Mouse (Mus musculus): ENCODE measurements around the gene Bcr. TPM values are rescaled to one million over a fixed set of nuclear protein-coding genes. Genes with fewer than 3 reads are reported as not detected.

Gene Bcr
- polyA plus RNA-seq (2015; fragmentation: Nextera tagmentation; extraction: Ambion mirVana), result 15.1 and 15.8 TPM in 2 replicates

DNA sequence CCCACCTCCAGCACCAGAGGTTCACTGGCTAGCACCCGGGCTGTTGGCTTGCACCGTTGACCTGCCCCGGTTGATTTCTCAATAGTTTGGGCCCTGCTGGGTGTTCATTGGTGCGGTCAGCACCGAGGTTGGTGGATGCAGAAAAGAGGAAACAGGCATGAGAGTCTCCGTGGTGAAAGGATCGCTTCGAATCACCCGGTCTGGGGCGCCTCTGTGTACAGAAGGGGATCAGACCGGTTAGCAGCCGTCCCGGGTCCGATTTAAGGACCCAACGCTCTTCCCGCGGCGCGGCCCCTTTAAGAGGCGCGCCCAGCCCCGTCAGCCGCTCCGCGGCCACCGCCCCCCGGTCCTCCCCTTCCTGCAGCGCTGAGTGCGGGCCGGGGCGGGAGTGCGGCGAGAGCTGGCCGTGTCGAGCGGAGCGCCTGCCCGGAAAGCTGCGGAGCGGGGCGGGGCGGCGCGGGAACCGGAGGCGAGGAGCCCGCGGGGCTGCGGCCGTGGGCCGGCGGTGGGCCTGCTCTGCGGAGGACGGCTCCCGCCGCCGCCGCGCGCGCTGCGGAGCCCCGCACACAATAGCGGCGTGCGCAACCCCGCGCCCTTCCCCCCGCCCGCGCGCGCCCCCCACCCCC is at the start of gene Bcr:
TSS of gene Bcr (plus strand) at position 376 of the 626 bp plus-strand sequence.
- H3K4me1 ChIP-seq (replicated peaks), result peaks cover 79% of the 10 kb centered on the region
- peak; percentile 88 for ATAC-seq (ENCODE audit: low FRiP score)
- WGBS, result under 1% methylated on average over 58 of the region's 73 CpGs

GRCm38 (mm10) chr10:75010704-75011103 is 49.7 kb upstream of the Bcr start:
- peaks cover 46% of the 10 kb centered on the region for H3K4me1 ChIP-seq (replicated peaks)

More for the DNA sequence above, at the start of gene Bcr:
- Histone ChIP-seq H3K27ac (peak within 1 kb of the TSS; percentile 93), H3K4me3 (peak within 1 kb of the TSS; percentile 88), H3K9me3 (no peaks in the 10 kb centered on the region), H3K9ac (peak within 1 kb of the TSS; percentile 93), H3K4me2 (peak within 1 kb of the TSS; percentile 98), H3K36me3 (peaks cover 4% of the 10 kb centered on the region; the same call in 1 of the 2 replicates), H3K27me3 (0 out of 2 replicates have a peak, but pooled peaks cover 3% of the 10 kb centered on the region)

GRCm38 (mm10) chr10:75015465-75015864 is 44.9 kb upstream of the Bcr start:
- Histone ChIP-seq H3K4me2 (no peak overlapping the region), H3K4me3 (no peak overlapping the region), H3K4me1 (replicated peaks) (peaks cover 20% of the 10 kb centered on the region), H3K36me3 (peaks cover 6% of the 10 kb centered on the region; the same call in 1 of the 2 replicates), H3K9ac (no peak overlapping the region), H3K27me3 (no peaks in the 10 kb centered on the region), H3K9me3 (no peaks in the 10 kb centered on the region), H3K27ac (no peak overlapping the region)
- 69% methylated on average over 14 of the region's 14 CpGs for WGBS
- no peak for ATAC-seq (ENCODE audit: low FRiP score)

More at GRCm38 (mm10) chr10:75010704-75011103, 49.7 kb upstream of the Bcr start:
- 80% methylated on average over 15 of the region's 15 CpGs for WGBS
- Histone ChIP-seq H3K4me2 (no peak overlapping the region), H3K9ac (no peak overlapping the region), H3K27ac (no peak overlapping the region), H3K4me3 (no peak overlapping the region), H3K9me3 (no peaks in the 10 kb centered on the region), H3K27me3 (no peaks in the 10 kb centered on the region), H3K36me3 (peaks cover 6% of the 10 kb centered on the region; the same call in 1 of the 2 replicates)
- ATAC-seq (ENCODE audit: low FRiP score), result no peak

DNA sequence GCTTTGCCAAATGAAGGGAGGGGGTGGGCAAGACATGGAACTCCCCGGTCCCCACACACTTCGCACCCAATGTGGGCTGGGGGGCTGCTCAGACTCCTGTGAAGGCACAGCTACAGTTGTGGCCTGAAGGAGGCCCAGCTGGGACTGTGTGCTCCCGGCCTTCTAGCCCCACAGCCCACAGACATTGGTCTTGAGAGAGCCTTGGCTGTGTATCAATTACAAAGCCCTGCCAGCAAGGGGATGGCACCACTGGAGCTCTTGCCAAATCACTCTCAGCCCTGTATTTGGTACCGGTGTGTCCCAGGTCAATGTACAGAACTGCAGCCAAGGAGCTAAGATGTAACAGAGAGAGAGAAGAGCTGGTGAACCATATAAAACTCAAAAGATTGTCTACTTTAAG is 43.9 kb upstream of the Bcr start:
- WGBS, result 65% methylated on average over 4 of the region's 4 CpGs
- H3K9ac ChIP-seq, result no peak overlapping the region
- H3K27ac ChIP-seq, result no peak overlapping the region
- ATAC-seq (ENCODE audit: low FRiP score), result no peak
- H3K27me3 ChIP-seq, result 0 out of 2 replicates have a peak, but pooled peaks cover under 1% of the 10 kb centered on the region
- no peak overlapping the region for H3K4me3 ChIP-seq
- peaks cover 6% of the 10 kb centered on the region; the same call in 1 of the 2 replicates for H3K36me3 ChIP-seq
- peaks cover 10% of the 10 kb centered on the region; the same call in 1 of the 2 replicates for H3K4me1 ChIP-seq (replicated peaks)
- H3K4me2 ChIP-seq, result no peak overlapping the region
- no peaks in the 10 kb centered on the region for H3K9me3 ChIP-seq

GRCm38 (mm10) chr10:75020271-75020670 is 40.1 kb upstream of the Bcr start:
- H3K4me2 ChIP-seq, result no peak overlapping the region
- no peak overlapping the region for H3K4me3 ChIP-seq
- 67% methylated on average over 2 of the region's 2 CpGs for WGBS
- H3K27ac ChIP-seq, result no peak overlapping the region
- no peak overlapping the region for H3K9ac ChIP-seq
- H3K27me3 ChIP-seq, result peaks cover 4% of the 10 kb centered on the region; the same call in 1 of the 2 replicates
- 0 out of 2 replicates have a peak, but pooled peaks cover 3% of the 10 kb centered on the region for H3K36me3 ChIP-seq
- H3K9me3 ChIP-seq, result no peaks in the 10 kb centered on the region; the same call in 1 of the 2 replicates
- no peak for ATAC-seq (ENCODE audit: low FRiP score)
- peaks cover 3% of the 10 kb centered on the region; the same call in 1 of the 2 replicates for H3K4me1 ChIP-seq (replicated peaks)

DNA sequence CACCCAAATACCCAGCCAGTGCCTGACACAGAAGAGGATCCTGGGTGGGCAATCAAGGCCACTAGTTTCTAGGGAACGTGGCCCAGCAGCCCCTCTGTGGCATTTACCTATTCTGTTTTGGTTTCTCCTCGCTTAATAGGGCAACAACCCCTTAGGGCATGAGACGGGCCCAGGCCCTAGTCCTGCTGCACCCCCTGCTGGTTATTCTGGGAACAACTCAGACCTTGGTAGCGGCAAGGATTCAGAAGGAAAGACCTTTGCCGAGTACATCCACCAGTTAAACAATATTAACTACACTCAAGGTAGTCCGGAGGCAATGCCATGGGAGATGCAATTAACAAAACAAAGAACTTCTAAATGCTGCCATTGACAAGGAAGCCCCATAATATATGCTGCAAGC is 39.3 kb upstream of the Bcr start:
- WGBS, result 14% methylated on average over 6 of the region's 6 CpGs
- H3K4me2 ChIP-seq, result no peak overlapping the region
- peaks cover 4% of the 10 kb centered on the region; the same call in 1 of the 2 replicates for H3K27me3 ChIP-seq
- peak; percentile 25; the same call in 1 of the 2 replicates for ATAC-seq (ENCODE audit: low FRiP score)
- no peak overlapping the region for H3K27ac ChIP-seq
- H3K36me3 ChIP-seq, result no peaks in the 10 kb centered on the region
- no peak overlapping the region for H3K9ac ChIP-seq
- no peaks in the 10 kb centered on the region; the same call in 1 of the 2 replicates for H3K9me3 ChIP-seq
- H3K4me3 ChIP-seq, result no peak overlapping the region
- no peaks in the 10 kb centered on the region for H3K4me1 ChIP-seq (replicated peaks)

GRCm38 (mm10) chr10:75026491-75026890 is 33.9 kb upstream of the Bcr start:
- no peak for ATAC-seq (ENCODE audit: low FRiP score)
- WGBS, result 42% methylated on average over 8 of the region's 8 CpGs
- Histone ChIP-seq H3K36me3 (no peaks in the 10 kb centered on the region), H3K9me3 (no peaks in the 10 kb centered on the region; the same call in 1 of the 2 replicates), H3K4me2 (no peak overlapping the region), H3K4me1 (replicated peaks) (peaks cover 6% of the 10 kb centered on the region), H3K9ac (no peak overlapping the region), H3K4me3 (no peak overlapping the region), H3K27me3 (peaks cover 6% of the 10 kb centered on the region), H3K27ac (no peak overlapping the region)

- 89% methylated on average over 8 of the region's 8 CpGs for WGBS
- Histone ChIP-seq H3K9me3 (no peaks in the 10 kb centered on the region), H3K27me3 (peaks cover 3% of the 10 kb centered on the region; the same call in 1 of the 2 replicates), H3K36me3 (no peaks in the 10 kb centered on the region), H3K9ac (no peak overlapping the region), H3K4me3 (no peak overlapping the region), H3K4me1 (replicated peaks) (peaks cover 25% of the 10 kb centered on the region), H3K27ac (no peak overlapping the region), H3K4me2 (no peak overlapping the region)
- no peak for ATAC-seq (ENCODE audit: low FRiP score)
Observed at GRCm38 (mm10) chr10:75028743-75029142, 31.6 kb upstream of the Bcr start.

GRCm38 (mm10) chr10:75029677-75030076 is 30.7 kb upstream of the Bcr start:
- Histone ChIP-seq H3K4me1 (replicated peaks) (peaks cover 25% of the 10 kb centered on the region), H3K4me2 (no peak overlapping the region), H3K9me3 (no peaks in the 10 kb centered on the region), H3K36me3 (no peaks in the 10 kb centered on the region), H3K27me3 (peaks cover 3% of the 10 kb centered on the region; the same call in 1 of the 2 replicates), H3K4me3 (no peak overlapping the region), H3K27ac (no peak overlapping the region), H3K9ac (no peak overlapping the region)
- ATAC-seq (ENCODE audit: low FRiP score), result no peak
- WGBS, result 96% methylated on average over 3 of the region's 3 CpGs

- Histone ChIP-seq H3K27me3 (peaks cover 3% of the 10 kb centered on the region; the same call in 1 of the 2 replicates), H3K4me3 (no peak overlapping the region), H3K27ac (no peak overlapping the region), H3K9ac (no peak overlapping the region), H3K36me3 (no peaks in the 10 kb centered on the region), H3K9me3 (no peaks in the 10 kb centered on the region), H3K4me2 (no peak overlapping the region), H3K4me1 (replicated peaks) (peaks cover 26% of the 10 kb centered on the region)
- ATAC-seq (ENCODE audit: low FRiP score), result no peak
- 85% methylated on average over 3 of the region's 3 CpGs for WGBS
Observed at GRCm38 (mm10) chr10:75030234-75030633, 30.2 kb upstream of the Bcr start.

GRCm38 (mm10) chr10:75031345-75032114 is 28.9 kb upstream of the Bcr start:
- Histone ChIP-seq H3K27ac (no peak overlapping the region), H3K9me3 (no peaks in the 10 kb centered on the region), H3K9ac (no peak overlapping the region), H3K36me3 (no peaks in the 10 kb centered on the region), H3K4me2 (peak overlapping the region; percentile 44; the same call in 1 of the 2 replicates), H3K4me3 (no peak overlapping the region), H3K4me1 (replicated peaks) (peaks cover 39% of the 10 kb centered on the region), H3K27me3 (peaks cover 3% of the 10 kb centered on the region; the same call in 1 of the 2 replicates)
- 85% methylated on average over 5 of the region's 5 CpGs for WGBS
- ATAC-seq (ENCODE audit: low FRiP score), result no peak

DNA sequence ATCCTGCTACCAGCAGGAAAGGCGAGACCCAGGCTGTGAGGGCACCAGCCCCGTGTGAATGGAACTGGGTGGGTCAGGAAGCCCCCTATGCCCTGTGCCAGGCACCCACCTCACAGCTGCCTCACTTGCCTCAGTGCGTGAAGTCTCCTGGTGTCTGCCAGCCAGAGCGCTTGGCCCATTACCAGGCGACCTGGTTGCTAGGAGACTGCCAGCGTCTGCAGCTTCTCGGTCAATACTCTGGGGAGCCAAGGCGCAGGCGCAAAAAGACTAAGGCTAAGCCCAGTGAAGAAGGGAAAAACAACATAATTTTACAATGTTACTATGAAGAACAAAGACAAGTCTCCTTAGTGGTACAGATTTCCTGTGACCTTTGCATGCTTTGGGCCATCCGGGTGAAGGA is 28.0 kb upstream of the Bcr start, which contains the start of gene Rsph14:
TSS of gene Rsph14 (minus strand) at position 192 of the 400 bp plus-strand sequence.
- Histone ChIP-seq H3K4me2 (peak within 1 kb of the TSS; percentile 44), H3K9ac (no peak within 1 kb of the TSS), H3K27ac (peak within 1 kb of the TSS; percentile 82), H3K36me3 (no peaks in the 10 kb centered on the region), H3K4me3 (0 out of 2 replicates have a peak within 1 kb of the TSS, but pooled peaks have one; percentile 7), H3K4me1 (replicated peaks) (peaks cover 46% of the 10 kb centered on the region), H3K27me3 (peaks cover 3% of the 10 kb centered on the region; the same call in 1 of the 2 replicates), H3K9me3 (no peaks in the 10 kb centered on the region)
- ATAC-seq (ENCODE audit: low FRiP score), result peak; percentile 67
- 12% methylated on average over 10 of the region's 10 CpGs for WGBS
